Comparison of ENCODE assay signal across 7 mouse cellular contexts in the genomic region with DNA sequence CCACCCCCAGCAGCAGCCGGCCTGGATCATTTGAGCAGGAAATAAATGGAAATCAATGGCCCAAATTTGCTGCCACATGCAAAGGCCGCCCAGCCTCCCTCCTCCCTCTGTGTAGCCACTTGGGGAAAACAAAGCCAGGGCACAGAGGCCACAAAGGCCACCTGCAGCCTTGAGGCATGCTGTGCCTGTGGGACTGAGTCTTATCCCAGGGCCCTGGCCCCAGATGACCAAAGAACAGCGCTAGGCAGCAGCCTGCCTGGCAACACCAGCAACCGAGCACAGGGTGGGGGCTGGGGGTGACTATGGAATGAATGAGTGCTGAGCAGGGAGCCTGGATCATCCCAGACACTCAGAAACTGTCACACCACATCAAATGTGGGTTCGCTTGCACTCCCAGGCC.
DNase-seq lines count a peak whose midpoint lies in the region; ATAC-seq lines count a peak whose summit lies in the region.

No protein-coding gene starts in this region.

- no peaks in the 10 kb centered on the region for H3K36me3 ChIP-seq in lung, embryonic 16.5 days (ENCODE audit: control insufficient read depth, insufficient read depth, low read length)
- no peaks in the 10 kb centered on the region for H3K36me3 ChIP-seq in forebrain, embryonic 15.5 days
- no peaks in the 10 kb centered on the region for H3K36me3 ChIP-seq in liver, embryonic 13.5 days

- 0 out of 2 replicates have a peak overlapping the region, but pooled peaks have one; percentile 21 for H3K9ac ChIP-seq in lung, embryonic 16.5 days (ENCODE audit: low read length)
- peak overlapping the region; percentile 10; the same call in 1 of the 2 replicates for H3K9ac ChIP-seq in forebrain, embryonic 15.5 days (replicated peaks)
- no peak overlapping the region for H3K9ac ChIP-seq in liver, embryonic 13.5 days

- no peak for ATAC-seq in lung, embryonic 16.5 days (ENCODE audit: low read depth)
- peak; percentile 60 for ATAC-seq in forebrain, embryonic 15.5 days (replicated peaks)
- no peak for ATAC-seq in liver, embryonic 13.5 days (ENCODE audit: low read depth)

- WGBS in lung, embryonic 16.5 days: 46% methylated on average over 5 of the region's 5 CpGs
- WGBS in forebrain, embryonic 15.5 days: 17% methylated on average over 5 of the region's 5 CpGs
- WGBS in liver, embryonic 13.5 days (ENCODE audit: insufficient replicate concordance): 56% methylated on average over 5 of the region's 5 CpGs

- no peaks in the 10 kb centered on the region for H3K9me3 ChIP-seq in lung, embryonic 16.5 days (ENCODE audit: control insufficient read depth, low read length)
- H3K9me3 ChIP-seq in forebrain, embryonic 15.5 days: no peaks in the 10 kb centered on the region
- H3K9me3 ChIP-seq in liver, embryonic 13.5 days (replicated peaks): no peaks in the 10 kb centered on the region

- H3K27ac ChIP-seq in lung, embryonic 16.5 days (ENCODE audit: low read length): no peak overlapping the region
- H3K27ac ChIP-seq in forebrain, embryonic 15.5 days (replicated peaks): peak overlapping the region; percentile 85
- peak overlapping the region; percentile 95 for H3K27ac ChIP-seq in liver, embryonic 13.5 days

- peaks cover 8% of the 10 kb centered on the region for H3K4me1 ChIP-seq in lung, embryonic 16.5 days (replicated peaks; ENCODE audit: control insufficient read depth, insufficient read depth, low read length)
- H3K4me1 ChIP-seq in forebrain, embryonic 15.5 days: peaks cover 38% of the 10 kb centered on the region
- peaks cover 84% of the 10 kb centered on the region for H3K4me1 ChIP-seq in liver, embryonic 13.5 days (replicated peaks)

- DNase-seq in lung, postnatal 36 days: no peak
- no peak for DNase-seq in liver, embryonic 13.5 days
- no peak for DNase-seq in ovary, postnatal 14 days (ENCODE audit: low spot score)
- no peak for DNase-seq in spleen, adult 12 weeks (ENCODE audit: low spot score)
- no peak for DNase-seq in frontal cortex, postnatal 14 days (ENCODE audit: low spot score in 2 of 2)

- H3K4me3 ChIP-seq in lung, embryonic 16.5 days (ENCODE audit: low read length): no peak overlapping the region
- H3K4me3 ChIP-seq in forebrain, embryonic 15.5 days: no peak overlapping the region
- H3K4me3 ChIP-seq in liver, embryonic 13.5 days (replicated peaks): no peak overlapping the region

- no peaks in the 10 kb centered on the region for H3K27me3 ChIP-seq in lung, embryonic 16.5 days (ENCODE audit: control insufficient read depth, insufficient read depth, low read depth, low read length)
- no peaks in the 10 kb centered on the region for H3K27me3 ChIP-seq in forebrain, embryonic 15.5 days
- no peaks in the 10 kb centered on the region for H3K27me3 ChIP-seq in liver, embryonic 13.5 days

- H3K4me2 ChIP-seq in lung, embryonic 16.5 days (ENCODE audit: low read depth, low read length): no peak overlapping the region
- H3K4me2 ChIP-seq in forebrain, embryonic 15.5 days (replicated peaks): no peak overlapping the region
- 0 out of 2 replicates have a peak overlapping the region, but pooled peaks have one; percentile 18 for H3K4me2 ChIP-seq in liver, embryonic 13.5 days
